Comparison of ENCODE assay signal across 8 mouse cellular contexts in genomic region chr9:50727925-50728651, GRCm38 (mm10). TPM values are rescaled to one million over a fixed set of nuclear protein-coding genes. Genes with fewer than 3 reads are reported as not detected.
DNase-seq lines count a peak whose midpoint lies in the region; ATAC-seq and TF ChIP-seq lines count a peak whose summit lies in the region.

No protein-coding gene starts in this region.

- peak overlapping the region; percentile 54 for H3K4me3 ChIP-seq in brown adipose tissue, adult 24 weeks (ENCODE audit: insufficient read depth, low read depth, low read length)
- H3K4me3 ChIP-seq in forebrain, embryonic 14.5 days (ENCODE audit: low read depth, low read length) = peak overlapping the region; percentile 58
- H3K4me3 ChIP-seq in layer of hippocampus, adult 2 months = peak overlapping the region; percentile 65
- H3K4me3 ChIP-seq in liver, postnatal 0 days (ENCODE audit: low read depth, low read length) = peak overlapping the region; percentile 48
- H3K4me3 ChIP-seq in neural tube, embryonic 15.5 days (replicated peaks) = peak overlapping the region; percentile 67

- no peak overlapping the region for H3K27ac ChIP-seq in brown adipose tissue, adult 24 weeks (replicated peaks; ENCODE audit: low read depth, low read length)
- peak overlapping the region; percentile 56 for H3K27ac ChIP-seq in forebrain, embryonic 14.5 days (ENCODE audit: low read depth, low read length)
- H3K27ac ChIP-seq in layer of hippocampus, adult 2 months = peak overlapping the region; percentile 85
- no peak overlapping the region for H3K27ac ChIP-seq in liver, postnatal 0 days (ENCODE audit: low read depth)
- peak overlapping the region; percentile 92 for H3K27ac ChIP-seq in neural tube, embryonic 15.5 days (replicated peaks)

- H3K9me3 ChIP-seq in forebrain, embryonic 14.5 days (replicated peaks; ENCODE audit: control insufficient read depth, low read length) = no peaks in the 10 kb centered on the region
- no peaks in the 10 kb centered on the region for H3K9me3 ChIP-seq in liver, postnatal 0 days (ENCODE audit: low read length)
- H3K9me3 ChIP-seq in neural tube, embryonic 15.5 days (replicated peaks) = no peaks in the 10 kb centered on the region

- H3K4me1 ChIP-seq in brown adipose tissue, adult 24 weeks (ENCODE audit: control insufficient read depth, insufficient read depth, insufficient read length, low read length) = peaks cover under 1% of the 10 kb centered on the region
- peaks cover 30% of the 10 kb centered on the region for H3K4me1 ChIP-seq in forebrain, embryonic 14.5 days (ENCODE audit: control insufficient read depth, insufficient read depth, low read length)
- H3K4me1 ChIP-seq in liver, postnatal 0 days (ENCODE audit: insufficient read depth) = peaks cover 11% of the 10 kb centered on the region
- H3K4me1 ChIP-seq in neural tube, embryonic 15.5 days = peaks cover 53% of the 10 kb centered on the region

- under 1% methylated on average over 45 of the region's 45 CpGs for WGBS in forebrain, embryonic 14.5 days
- under 1% methylated on average over 45 of the region's 45 CpGs for WGBS in liver, postnatal 0 days (ENCODE audit: insufficient replicate concordance)
- under 1% methylated on average over 45 of the region's 45 CpGs for WGBS in neural tube, embryonic 15.5 days

- peak overlapping the region; percentile 76 for H3K9ac ChIP-seq in forebrain, embryonic 14.5 days (ENCODE audit: low read length)
- H3K9ac ChIP-seq in liver, postnatal 0 days (replicated peaks) = peak overlapping the region; percentile 41; the same call in 1 of the 2 replicates
- H3K9ac ChIP-seq in neural tube, embryonic 15.5 days (replicated peaks) = peak overlapping the region; percentile 71

- intact Hi-C loops in heart, postnatal 25 days (cut with DNase I) = loop anchor here (5.0 kb wide), 1 partner anchor 39 kb away; the partner anchor contains the start of gene Fdxacb1

- TF ChIP-seq CTCF in layer of hippocampus, adult 2 months (conservative IDR thresholded peaks at IDR 0.05) = peak; percentile 34; the same call in 1 of the 2 replicates
- TF ChIP-seq CTCF in liver, postnatal 0 days (IDR thresholded peaks at IDR 0.05; ENCODE audit: low read depth) = no peak

- H3K36me3 ChIP-seq in forebrain, embryonic 14.5 days (ENCODE audit: control insufficient read depth, insufficient read depth, low read length) = no peaks in the 10 kb centered on the region
- H3K36me3 ChIP-seq in liver, postnatal 0 days (replicated peaks; ENCODE audit: insufficient read depth, low read length) = no peaks in the 10 kb centered on the region
- H3K36me3 ChIP-seq in neural tube, embryonic 15.5 days = no peaks in the 10 kb centered on the region

- no peak for TF ChIP-seq EP300 in liver, postnatal 0 days (IDR thresholded peaks at IDR 0.05; ENCODE audit: low read depth)

- H3K4me2 ChIP-seq in forebrain, embryonic 14.5 days (ENCODE audit: low read length) = peak overlapping the region; percentile 88
- peak overlapping the region; percentile 84 for H3K4me2 ChIP-seq in liver, postnatal 0 days (ENCODE audit: low read depth, low read length)
- H3K4me2 ChIP-seq in neural tube, embryonic 15.5 days = peak overlapping the region; percentile 82

- ATAC-seq in forebrain, embryonic 14.5 days = peak; percentile 98
- ATAC-seq in liver, postnatal 0 days = peak; percentile 64
- ATAC-seq in neural tube, embryonic 15.5 days (ENCODE audit: low FRiP score) = peak; percentile 96

- DNase-seq in ES-CJ7 (ENCODE audit: low read depth, low spot score) = peak; percentile 88
- DNase-seq in forebrain, embryonic 14.5 days (ENCODE audit: low spot score) = peak; percentile 96
- peak; percentile 28 for DNase-seq in heart, postnatal 25 days (ENCODE audit: low spot score)
- DNase-seq in layer of hippocampus, adult 2 months (ENCODE audit: low spot score in 2 of 2) = peak; percentile 82 to 89
- DNase-seq in liver, postnatal 0 days = peak; percentile 52
- peak; percentile 28 for DNase-seq in thymus, postnatal 25 days

- no peaks in the 10 kb centered on the region for H3K27me3 ChIP-seq in forebrain, embryonic 14.5 days (replicated peaks; ENCODE audit: control insufficient read depth, insufficient read depth, low read length)
- peaks cover 14% of the 10 kb centered on the region for H3K27me3 ChIP-seq in liver, postnatal 0 days (ENCODE audit: insufficient read depth, low read length)
- H3K27me3 ChIP-seq in neural tube, embryonic 15.5 days (replicated peaks) = no peaks in the 10 kb centered on the region

RNA-seq across cellular contexts. Expression of gene Dixdc1, which starts 11.2 kb away (rescaled TPM):
- polyA plus RNA-seq in brown adipose tissue, adult 24 weeks (2012; ENCODE audit: insufficient read depth, insufficient read length, missing spikeins) = 5.3 and 9.5 TPM in 2 replicates
- 21.6 and 27.1 TPM in 2 replicates for polyA plus RNA-seq in forebrain, embryonic 14.5 days (2014; fragmentation: Nextera tagmentation; extraction: Ambion mirVana)
- total RNA-seq in heart, postnatal 25 days (2021) = 1 to 10 TPM; 2.5 to 5.3 TPM
- 10 to 100 TPM; 80.1 to 87.4 TPM for total RNA-seq in layer of hippocampus, adult 2 months (2021)
- polyA plus RNA-seq in liver, postnatal 0 days (2015; fragmentation: Nextera tagmentation; extraction: Ambion mirVana) = 3.6 and 3.7 TPM in 2 replicates
- 28.3 and 30.4 TPM in 2 replicates for polyA plus RNA-seq in neural tube, embryonic 15.5 days (2015; fragmentation: Nextera tagmentation; extraction: Ambion mirVana)

RNA-seq across cellular contexts. Expression of gene 2310030G06Rik, which starts 18.2 kb away (rescaled TPM):
- polyA plus RNA-seq in brown adipose tissue, adult 24 weeks (2012; ENCODE audit: insufficient read depth, insufficient read length, missing spikeins) = 2.7 and 5.0 TPM in 2 replicates
- 1.0 and 1.1 TPM in 2 replicates for polyA plus RNA-seq in forebrain, embryonic 14.5 days (2014; fragmentation: Nextera tagmentation; extraction: Ambion mirVana)
- 1 to 10 TPM; 1.9 to 2.4 TPM for total RNA-seq in heart, postnatal 25 days (2021)
- 1 to 10 TPM in 1 of 2 experiments, under 1 TPM in 1; 0.87 to 1.9 TPM for total RNA-seq in layer of hippocampus, adult 2 months (2021)
- polyA plus RNA-seq in liver, postnatal 0 days (2015; fragmentation: Nextera tagmentation; extraction: Ambion mirVana) = 11.6 and 13.9 TPM in 2 replicates
- polyA plus RNA-seq in neural tube, embryonic 15.5 days (2015; fragmentation: Nextera tagmentation; extraction: Ambion mirVana) = 2.3 and 3.3 TPM in 2 replicates

RNA-seq across cellular contexts. Expression of gene Cryab, which starts 23.0 kb away (rescaled TPM):
- 145 and 189 TPM in 2 replicates for polyA plus RNA-seq in brown adipose tissue, adult 24 weeks (2012; ENCODE audit: insufficient read depth, insufficient read length, missing spikeins)
- 9.7 and 12.6 TPM in 2 replicates for polyA plus RNA-seq in forebrain, embryonic 14.5 days (2014; fragmentation: Nextera tagmentation; extraction: Ambion mirVana)
- total RNA-seq in heart, postnatal 25 days (2021) = 1,000 to 10,000 TPM; 2,218 to 2,599 TPM
- 100 to 1,000 TPM; 117 to 119 TPM for total RNA-seq in layer of hippocampus, adult 2 months (2021)
- polyA plus RNA-seq in liver, postnatal 0 days (2015; fragmentation: Nextera tagmentation; extraction: Ambion mirVana) = 9.1 and 14.2 TPM in 2 replicates
- 24.7 and 28.2 TPM in 2 replicates for polyA plus RNA-seq in neural tube, embryonic 15.5 days (2015; fragmentation: Nextera tagmentation; extraction: Ambion mirVana)

RNA-seq across cellular contexts. Expression of gene Hspb2, which starts 24.1 kb away (rescaled TPM):
- 1.8 and 5.9 TPM in 2 replicates for polyA plus RNA-seq in brown adipose tissue, adult 24 weeks (2012; ENCODE audit: insufficient read depth, insufficient read length, missing spikeins)
- 0.70 TPM in 1 of 2 replicates, not detected in the other for polyA plus RNA-seq in forebrain, embryonic 14.5 days (2014; fragmentation: Nextera tagmentation; extraction: Ambion mirVana)
- 100 to 1,000 TPM; 141 to 154 TPM for total RNA-seq in heart, postnatal 25 days (2021)
- under 1 TPM; 0.51 to 0.79 TPM for total RNA-seq in layer of hippocampus, adult 2 months (2021)
- 0.86 and 1.2 TPM in 2 replicates for polyA plus RNA-seq in liver, postnatal 0 days (2015; fragmentation: Nextera tagmentation; extraction: Ambion mirVana)
- 4.9 and 6.6 TPM in 2 replicates for polyA plus RNA-seq in neural tube, embryonic 15.5 days (2015; fragmentation: Nextera tagmentation; extraction: Ambion mirVana)

RNA-seq across cellular contexts. Expression of gene Fdxacb1, which starts 39.9 kb away (rescaled TPM):
- polyA plus RNA-seq in brown adipose tissue, adult 24 weeks (2012; ENCODE audit: insufficient read depth, insufficient read length, missing spikeins) = 5.1 and 9.2 TPM in 2 replicates
- polyA plus RNA-seq in forebrain, embryonic 14.5 days (2014; fragmentation: Nextera tagmentation; extraction: Ambion mirVana) = 10.0 and 10.1 TPM in 2 replicates
- 1 to 10 TPM; 5.1 to 5.2 TPM for total RNA-seq in heart, postnatal 25 days (2021)
- 1 to 10 TPM; 5.5 to 6.3 TPM for total RNA-seq in layer of hippocampus, adult 2 months (2021)
- polyA plus RNA-seq in liver, postnatal 0 days (2015; fragmentation: Nextera tagmentation; extraction: Ambion mirVana) = 4.9 and 6.6 TPM in 2 replicates
- polyA plus RNA-seq in neural tube, embryonic 15.5 days (2015; fragmentation: Nextera tagmentation; extraction: Ambion mirVana) = 9.0 and 10.8 TPM in 2 replicates

Comparison
In these comparisons a context has a peak if more than half of its experiments do, and no peak if none do; other contexts are left out.
1. DNase-seq: peak in every context shown above with its lines; median percentile 96 in forebrain, embryonic 14.5 days; 88 in ES-CJ7; 86 in layer of hippocampus, adult 2 months; 52 in liver, postnatal 0 days; 28 in heart, postnatal 25 days; 28 in thymus, postnatal 25 days.
2. H3K27ac ChIP-seq: peak in forebrain, embryonic 14.5 days (single experiment), layer of hippocampus, adult 2 months (single experiment) and neural tube, embryonic 15.5 days (single experiment); none in brown adipose tissue, adult 24 weeks (single experiment) and liver, postnatal 0 days (single experiment).
3. Peak in every context shown above with its lines, with median percentiles within 50 percentile points of each other: H3K4me3 ChIP-seq, ATAC-seq, H3K4me2 ChIP-seq and H3K9ac ChIP-seq.